Mouse (Mus musculus): Measurements from ENCODE around the gene Man2c1. TPM values are rescaled to one million over a fixed set of nuclear protein-coding genes. Genes with fewer than 3 reads are reported as not detected.
A peak's percentile ranks its signal among the peaks of the same experiment; 100 is the strongest.

Gene Man2c1
- total RNA-seq (2014; rRNA removed) (25.8 and 28.1 TPM in 2 replicates), polyA plus RNA-seq (2012; rRNA removed) (67.1 and 122 TPM in 2 replicates)

DNA sequence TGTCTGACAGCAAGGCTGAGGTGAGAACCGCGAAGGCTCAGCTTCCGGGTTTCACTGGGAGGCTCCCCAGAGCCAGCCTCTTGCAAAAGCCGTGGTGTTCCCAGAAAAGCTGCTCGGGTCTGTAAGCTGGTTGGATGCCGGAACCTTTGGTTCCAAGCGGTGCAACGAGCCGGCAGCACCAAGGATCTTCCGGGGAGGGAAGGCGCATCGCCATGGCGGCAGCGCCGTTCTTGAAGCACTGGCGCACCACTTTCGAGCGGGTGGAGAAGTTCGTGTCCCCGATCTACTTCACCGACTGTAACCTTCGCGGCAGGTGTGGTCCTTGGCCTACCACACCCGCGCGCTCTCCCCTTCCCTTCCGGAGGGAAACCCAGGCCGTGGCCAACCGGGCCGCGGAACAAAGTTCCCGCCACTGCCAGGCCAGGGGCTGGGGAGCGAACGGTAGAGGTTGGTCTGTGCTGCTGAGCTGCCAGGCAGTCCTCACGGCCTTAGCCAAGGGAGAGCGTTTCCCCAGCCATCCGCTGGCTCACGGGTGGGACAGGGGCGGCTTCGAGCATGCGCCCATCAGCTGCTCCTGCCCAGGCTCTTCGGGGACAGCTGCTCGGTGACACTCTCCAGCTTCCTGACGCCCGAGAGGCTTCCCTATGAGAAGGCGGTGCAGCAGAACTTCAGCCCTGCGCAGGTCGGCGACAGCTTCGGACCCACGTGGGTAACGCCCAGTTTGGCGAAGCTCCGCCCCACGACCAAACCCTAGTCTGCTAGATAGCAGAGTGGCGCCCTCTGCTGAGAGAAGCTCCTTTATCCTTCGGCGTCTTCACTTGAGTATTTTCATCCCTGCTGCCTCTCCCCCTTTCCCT is at the start of gene Man2c1:
Man2c1 (plus strand) TSS at position 114 of the 857 bp plus-strand sequence.
- 0 out of 2 replicates have a peak, but pooled peaks cover 3% of the 10 kb centered on the region for H3K4me1 ChIP-seq (ENCODE audit: control insufficient read depth, insufficient read depth, low read length)
- no peaks in the 10 kb centered on the region for H3K79me2 ChIP-seq (ENCODE audit: control insufficient read depth, insufficient read depth, low read length)
- TF ChIP-seq POLR2A (IDR thresholded peaks at IDR 0.05; ENCODE audit: extremely low read depth, insufficient read depth, low read length) (peak; percentile 78), CTCF (IDR thresholded peaks at IDR 0.05; ENCODE audit: low read depth, low read length) (peak; percentile 82)
- H3K27ac ChIP-seq (replicated peaks; ENCODE audit: insufficient read depth, low read depth, low read length), result peak within 1 kb of the TSS; percentile 89
- H3K27me3 ChIP-seq (ENCODE audit: control insufficient read depth, insufficient read depth, low read length), result no peaks in the 10 kb centered on the region
- peak within 1 kb of the TSS; percentile 88 for H3K4me3 ChIP-seq (ENCODE audit: insufficient read depth, low read depth, low read length)
- H3K36me3 ChIP-seq (ENCODE audit: control insufficient read depth, insufficient read depth, low read length), result peaks cover 19% of the 10 kb centered on the region
- WGBS, result under 1% methylated on average over 58 of the region's 58 CpGs
- H3K9ac ChIP-seq (ENCODE audit: low read depth, low read length), result peak within 1 kb of the TSS; percentile 92
- peak; percentile 89 for DNase-seq (ENCODE audit: extremely low read depth, low read depth, low spot score)

DNA sequence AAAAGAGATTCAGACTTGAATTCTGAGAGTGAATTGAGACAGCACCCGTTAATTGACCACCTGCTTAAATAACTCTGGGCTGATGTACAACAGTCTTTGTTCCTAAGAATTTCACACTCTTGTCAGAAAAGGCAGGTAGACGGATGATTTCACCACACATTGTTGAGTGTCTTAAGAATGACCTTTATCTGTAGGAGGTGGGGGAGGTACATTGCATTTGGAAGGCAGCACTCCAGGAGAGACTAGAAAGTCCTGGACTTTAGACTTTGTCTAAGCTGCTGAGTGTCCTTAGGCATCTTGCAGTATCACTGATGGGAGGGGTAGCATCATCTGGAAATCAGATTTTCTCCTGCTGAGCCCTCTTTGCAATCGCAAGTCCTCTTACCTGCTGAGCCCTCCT is 48.3 kb upstream of the Man2c1 start:
- H3K27ac ChIP-seq (replicated peaks; ENCODE audit: insufficient read depth, low read depth, low read length), result no peak overlapping the region
- H3K4me3 ChIP-seq (ENCODE audit: insufficient read depth, low read depth, low read length), result no peak overlapping the region
- DNase-seq (ENCODE audit: extremely low read depth, low read depth, low spot score), result no peak
- no peak overlapping the region for H3K9ac ChIP-seq (ENCODE audit: low read depth, low read length)
- peaks cover 34% of the 10 kb centered on the region for H3K79me2 ChIP-seq (ENCODE audit: control insufficient read depth, insufficient read depth, low read length)
- peaks cover 14% of the 10 kb centered on the region for H3K36me3 ChIP-seq (ENCODE audit: control insufficient read depth, insufficient read depth, low read length)
- TF ChIP-seq POLR2A (IDR thresholded peaks at IDR 0.05; ENCODE audit: extremely low read depth, insufficient read depth, low read length) (no peak), CTCF (IDR thresholded peaks at IDR 0.05; ENCODE audit: low read depth, low read length) (no peak)
- no peaks in the 10 kb centered on the region for H3K27me3 ChIP-seq (ENCODE audit: control insufficient read depth, insufficient read depth, low read length)
- 78% methylated on average over 3 of the region's 3 CpGs for WGBS
- peaks cover 2% of the 10 kb centered on the region for H3K4me1 ChIP-seq (ENCODE audit: control insufficient read depth, insufficient read depth, low read length)

DNA sequence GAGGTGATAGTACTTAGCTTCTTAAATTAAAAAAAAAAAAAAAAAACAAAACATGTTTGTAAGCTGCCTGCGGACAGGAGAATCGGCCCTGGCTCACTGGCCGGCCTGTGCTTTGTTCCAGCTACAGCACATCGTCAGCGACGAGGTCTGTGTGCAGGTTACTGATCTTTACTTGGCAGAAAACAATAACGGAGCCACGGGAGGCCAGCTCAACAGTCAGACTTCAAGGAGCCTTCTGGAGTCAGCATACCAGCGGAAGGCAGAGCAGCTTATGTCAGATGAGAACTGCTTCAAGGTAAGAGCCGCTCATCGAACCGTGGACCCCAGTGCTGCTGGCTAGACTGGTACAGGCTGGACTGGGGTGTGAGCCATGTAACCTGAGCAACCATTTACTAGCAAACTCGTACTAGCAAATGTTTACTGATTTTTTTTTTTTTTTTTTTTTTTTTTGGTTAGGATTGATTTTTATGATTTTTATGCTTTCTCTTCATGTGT is 13.2 kb upstream of the Man2c1 start:
- no peaks in the 10 kb centered on the region for H3K4me1 ChIP-seq (ENCODE audit: control insufficient read depth, insufficient read depth, low read length)
- TF ChIP-seq POLR2A (IDR thresholded peaks at IDR 0.05; ENCODE audit: extremely low read depth, insufficient read depth, low read length) (no peak), CTCF (IDR thresholded peaks at IDR 0.05; ENCODE audit: low read depth, low read length) (no peak)
- peaks cover 65% of the 10 kb centered on the region for H3K36me3 ChIP-seq (ENCODE audit: control insufficient read depth, insufficient read depth, low read length)
- no peak overlapping the region for H3K9ac ChIP-seq (ENCODE audit: low read depth, low read length)
- WGBS, result 90% methylated on average over 13 of the region's 13 CpGs
- H3K27me3 ChIP-seq (ENCODE audit: control insufficient read depth, insufficient read depth, low read length), result no peaks in the 10 kb centered on the region
- no peak overlapping the region for H3K27ac ChIP-seq (replicated peaks; ENCODE audit: insufficient read depth, low read depth, low read length)
- DNase-seq (ENCODE audit: extremely low read depth, low read depth, low spot score), result no peak
- H3K79me2 ChIP-seq (ENCODE audit: control insufficient read depth, insufficient read depth, low read length), result no peaks in the 10 kb centered on the region; the same call in 1 of the 2 replicates
- no peak overlapping the region for H3K4me3 ChIP-seq (ENCODE audit: insufficient read depth, low read depth, low read length)

DNA sequence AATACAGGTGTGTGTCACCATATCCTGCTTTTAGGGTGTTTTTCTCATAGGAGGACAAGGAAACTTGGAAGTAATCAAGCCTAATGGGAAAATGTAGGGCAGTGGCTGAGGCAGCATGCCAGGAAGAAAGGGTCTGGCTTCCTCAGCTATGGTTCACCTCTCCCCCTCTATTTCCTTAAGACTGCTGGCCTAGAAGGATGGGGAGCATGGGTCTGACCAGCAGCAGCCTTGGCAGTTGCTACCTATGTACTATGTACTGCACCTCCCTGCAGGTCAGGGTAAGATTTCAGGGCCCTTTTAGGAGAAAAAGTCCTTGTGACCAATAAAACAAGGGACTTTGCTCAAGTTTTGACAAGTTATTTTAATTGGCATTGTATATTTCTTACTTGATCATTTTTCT is 849 bp upstream of the Man2c1 start:
- no peak overlapping the region for H3K27ac ChIP-seq (replicated peaks; ENCODE audit: insufficient read depth, low read depth, low read length)
- H3K4me3 ChIP-seq (ENCODE audit: insufficient read depth, low read depth, low read length), result no peak overlapping the region

DNA sequence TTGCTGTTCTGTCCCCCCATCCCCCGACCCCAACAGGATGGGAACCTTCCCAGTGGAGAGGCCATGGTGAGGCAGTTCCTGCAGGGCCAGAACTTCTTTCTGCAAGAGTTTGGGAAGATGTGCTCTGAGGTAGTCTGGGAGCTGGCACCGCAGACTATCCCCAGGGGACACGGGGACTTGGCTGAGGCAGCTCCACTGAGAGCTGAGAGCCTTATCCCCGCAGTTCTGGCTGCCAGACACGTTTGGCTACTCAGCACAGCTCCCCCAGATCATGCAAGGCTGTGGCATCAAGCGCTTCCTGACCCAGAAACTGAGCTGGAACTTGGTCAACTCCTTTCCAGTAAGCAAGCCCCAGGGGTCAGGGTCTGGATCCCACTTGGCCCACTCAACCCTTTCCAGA is 6.8 kb downstream of the Man2c1 start:
- Histone ChIP-seq H3K27me3 (ENCODE audit: control insufficient read depth, insufficient read depth, low read length) (no peaks in the 10 kb centered on the region), H3K9ac (ENCODE audit: low read depth, low read length) (no peak overlapping the region), H3K4me3 (ENCODE audit: insufficient read depth, low read depth, low read length) (no peak overlapping the region), H3K36me3 (ENCODE audit: control insufficient read depth, insufficient read depth, low read length) (peaks cover 5% of the 10 kb centered on the region; the same call in 1 of the 2 replicates), H3K27ac (replicated peaks; ENCODE audit: insufficient read depth, low read depth, low read length) (no peak overlapping the region), H3K79me2 (ENCODE audit: control insufficient read depth, insufficient read depth, low read length) (no peaks in the 10 kb centered on the region), H3K4me1 (ENCODE audit: control insufficient read depth, insufficient read depth, low read length) (no peaks in the 10 kb centered on the region)
- 89% methylated on average over 6 of the region's 6 CpGs for whole genome bisulfite sequencing
- no peak for DNase-seq (ENCODE audit: extremely low read depth, low read depth, low spot score)
- no peak for TF ChIP-seq CTCF (IDR thresholded peaks at IDR 0.05; ENCODE audit: low read depth, low read length)

More for the DNA sequence above, 849 bp upstream of the Man2c1 start:
- Histone ChIP-seq H3K36me3 (ENCODE audit: control insufficient read depth, insufficient read depth, low read length) (peaks cover 26% of the 10 kb centered on the region), H3K27me3 (ENCODE audit: control insufficient read depth, insufficient read depth, low read length) (no peaks in the 10 kb centered on the region), H3K9ac (ENCODE audit: low read depth, low read length) (no peak overlapping the region), H3K4me1 (ENCODE audit: control insufficient read depth, insufficient read depth, low read length) (0 out of 2 replicates have a peak, but pooled peaks cover 3% of the 10 kb centered on the region), H3K79me2 (ENCODE audit: control insufficient read depth, insufficient read depth, low read length) (no peaks in the 10 kb centered on the region)
- DNase-seq (ENCODE audit: extremely low read depth, low read depth, low spot score), result peak; percentile 17
- TF ChIP-seq CTCF (IDR thresholded peaks at IDR 0.05; ENCODE audit: low read depth, low read length), result no peak
- TF ChIP-seq POLR2A (IDR thresholded peaks at IDR 0.05; ENCODE audit: extremely low read depth, insufficient read depth, low read length), result no peak

DNA sequence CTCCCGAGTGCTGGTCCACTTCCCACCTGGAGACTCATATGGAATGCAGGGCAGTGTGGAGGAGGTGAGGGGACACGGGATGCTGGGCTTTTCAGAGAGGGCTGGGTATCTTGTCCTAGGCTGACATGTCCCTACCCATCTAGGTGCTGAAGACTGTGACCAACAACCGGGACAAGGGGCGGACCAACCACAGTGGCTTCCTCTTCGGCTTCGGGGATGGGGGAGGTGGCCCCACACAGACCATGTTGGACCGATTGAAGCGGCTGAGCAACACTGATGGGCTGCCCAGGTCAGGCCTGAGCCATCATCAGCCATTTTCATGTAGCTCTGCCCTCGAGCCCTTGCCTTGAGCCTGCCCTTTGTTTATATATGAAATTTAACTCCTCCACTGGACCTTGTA is 7.3 kb downstream of the Man2c1 start:
- peaks cover 5% of the 10 kb centered on the region; the same call in 1 of the 2 replicates for H3K36me3 ChIP-seq (ENCODE audit: control insufficient read depth, insufficient read depth, low read length)

More for the DNA sequence above, 7.3 kb downstream of the Man2c1 start:
- Histone ChIP-seq H3K4me1 (ENCODE audit: control insufficient read depth, insufficient read depth, low read length) (no peaks in the 10 kb centered on the region), H3K79me2 (ENCODE audit: control insufficient read depth, insufficient read depth, low read length) (no peaks in the 10 kb centered on the region), H3K9ac (ENCODE audit: low read depth, low read length) (no peak overlapping the region), H3K27ac (replicated peaks; ENCODE audit: insufficient read depth, low read depth, low read length) (no peak overlapping the region), H3K27me3 (ENCODE audit: control insufficient read depth, insufficient read depth, low read length) (no peaks in the 10 kb centered on the region), H3K4me3 (ENCODE audit: insufficient read depth, low read depth, low read length) (no peak overlapping the region)
- 89% methylated on average over 9 of the region's 9 CpGs for WGBS
- TF ChIP-seq POLR2A (IDR thresholded peaks at IDR 0.05; ENCODE audit: extremely low read depth, insufficient read depth, low read length), result no peak
- no peak for TF ChIP-seq CTCF (IDR thresholded peaks at IDR 0.05; ENCODE audit: low read depth, low read length)
- no peak for DNase-seq (ENCODE audit: extremely low read depth, low read depth, low spot score)

Measured in liver, adult 2 months (tissue).